Comparison of ENCODE assay signal across 22 mouse cellular contexts in the genomic region with DNA sequence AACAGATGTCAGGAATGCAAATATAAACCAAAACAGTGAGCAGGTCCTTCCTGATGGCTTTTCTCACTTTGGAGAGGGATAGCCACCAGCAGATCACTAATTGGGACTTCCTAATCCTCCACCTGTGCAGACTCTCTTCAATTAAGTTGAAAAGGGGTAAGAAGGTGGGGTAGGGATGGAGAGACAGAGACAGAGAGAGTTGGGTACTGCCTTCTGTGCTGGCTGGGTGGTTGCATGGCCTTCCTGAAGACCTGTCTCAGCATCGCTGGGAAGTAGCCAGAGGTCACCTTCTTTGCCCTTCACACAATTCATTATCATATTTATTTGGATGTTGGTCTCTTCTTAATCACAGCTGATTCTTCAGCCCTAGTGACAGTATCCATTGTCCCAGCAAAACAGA. TPM values are rescaled to one million over a fixed set of nuclear protein-coding genes. Genes with fewer than 3 reads are reported as not detected.
"Had no signal": no experiment of that assay in that cellular context is flagged by ENCODE, and none has a peak within 500 bp of the region (broad histone marks: within the 10 kb centered on the region; RNA-seq: fewer than 3 reads in every experiment).

No protein-coding gene starts in this region.

- H3K9me3 ChIP-seq: neural tube, embryonic 13.5 days; neural tube, embryonic 15.5 days; stomach, embryonic 15.5 days had no signal

- H3K9ac ChIP-seq: neural tube, embryonic 13.5 days; neural tube, embryonic 15.5 days; stomach, embryonic 15.5 days had no signal

- H3K4me3 ChIP-seq: neural tube, embryonic 13.5 days; neural tube, embryonic 15.5 days; stomach, embryonic 15.5 days had no signal

- H3K27ac ChIP-seq: neural tube, embryonic 13.5 days; neural tube, embryonic 15.5 days; stomach, embryonic 15.5 days had no signal

- H3K4me1 ChIP-seq: neural tube, embryonic 13.5 days; neural tube, embryonic 15.5 days; stomach, embryonic 15.5 days had no signal

- H3K4me2 ChIP-seq: neural tube, embryonic 13.5 days; neural tube, embryonic 15.5 days; stomach, embryonic 15.5 days had no signal

- DNase-seq: retina, postnatal 1 day; right cerebral cortex, adult 18-20 months; right cerebral cortex, postnatal 14 days; right cerebral cortex, postnatal 25 days; right cerebral cortex, postnatal 4 days; spleen, adult 18-20 months; thymus, adult 18-20 months; thymus, adult 2 months; thymus, postnatal 14 days; thymus, postnatal 25 days; thymus, postnatal 36 days; thymus, postnatal 4 days had no signal

- H3K36me3 ChIP-seq: neural tube, embryonic 13.5 days; neural tube, embryonic 15.5 days; stomach, embryonic 15.5 days had no signal

RNA-seq across cellular contexts. Expression of a gene that starts 26.0 kb away (rescaled TPM):
- polyA plus RNA-seq: spleen, adult 2 months; stomach, embryonic 14.5 days; thymus, adult 2 months; thymus, postnatal 0 days had no signal

RNA-seq across cellular contexts. Expression of a gene that starts 54.1 kb away (rescaled TPM):
- polyA plus RNA-seq: neural tube, embryonic 13.5 days; neural tube, embryonic 14.5 days; neural tube, embryonic 15.5 days; small intestine, adult 2 months; spleen, adult 2 months; stomach, embryonic 14.5 days; stomach, embryonic 15.5 days; stomach, embryonic 16.5 days; thymus, postnatal 0 days; urinary bladder, adult 2 months had no signal
